Mouse (Mus musculus): ENCODE data around the gene Atg16l1. TPM values are rescaled to one million over a fixed set of nuclear protein-coding genes. Genes with fewer than 3 reads are reported as not detected.

The Atg16l1 gene
- polyA plus RNA-seq, 1 experiment from 2014 or later: 12.8 TPM

DNA sequence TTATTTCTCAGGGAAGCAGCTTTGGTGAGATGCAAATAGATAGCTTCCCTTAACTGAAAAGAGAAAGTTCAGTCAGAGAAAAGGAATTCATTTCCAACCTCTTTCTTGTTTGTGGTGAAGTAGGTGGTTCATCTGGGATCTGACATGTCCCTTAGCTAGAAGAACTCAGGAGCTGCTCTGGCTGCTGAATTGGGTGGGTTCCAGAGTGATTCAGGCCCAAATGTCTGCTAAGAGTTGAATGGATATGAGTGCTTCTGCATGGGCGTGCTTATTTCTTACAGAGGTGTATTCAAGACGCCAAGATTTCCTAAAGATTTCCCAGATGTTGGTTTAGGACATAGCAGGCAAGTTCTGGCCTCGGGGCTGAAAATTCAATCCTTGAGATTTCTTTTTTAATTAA lies 21.5 kb upstream of the Atg16l1 start:
- H3K4me2 ChIP-seq (replicated peaks; ENCODE audit: low read depth): no peak overlapping the region
- no peak for ATAC-seq
- no peaks in the 10 kb centered on the region for H3K27me3 ChIP-seq (replicated peaks; ENCODE audit: control insufficient read depth, insufficient read depth, low read length)
- TF ChIP-seq CTCF (IDR thresholded peaks at IDR 0.05; ENCODE audit: low read depth): no peak
- H3K4me3 ChIP-seq (ENCODE audit: low read depth, low read length): no peak overlapping the region
- WGBS: 76% methylated on average over 3 of the region's 3 CpGs
- no peak overlapping the region for H3K27ac ChIP-seq (ENCODE audit: low read depth, low read length)
- no peaks in the 10 kb centered on the region for H3K4me1 ChIP-seq (replicated peaks; ENCODE audit: control insufficient read depth, insufficient read depth, low read length)
- H3K36me3 ChIP-seq (ENCODE audit: control insufficient read depth, insufficient read depth): no peaks in the 10 kb centered on the region
- no peak overlapping the region for H3K9ac ChIP-seq (ENCODE audit: low read depth, low read length)
- no peaks in the 10 kb centered on the region for H3K9me3 ChIP-seq (ENCODE audit: control insufficient read depth)

DNA sequence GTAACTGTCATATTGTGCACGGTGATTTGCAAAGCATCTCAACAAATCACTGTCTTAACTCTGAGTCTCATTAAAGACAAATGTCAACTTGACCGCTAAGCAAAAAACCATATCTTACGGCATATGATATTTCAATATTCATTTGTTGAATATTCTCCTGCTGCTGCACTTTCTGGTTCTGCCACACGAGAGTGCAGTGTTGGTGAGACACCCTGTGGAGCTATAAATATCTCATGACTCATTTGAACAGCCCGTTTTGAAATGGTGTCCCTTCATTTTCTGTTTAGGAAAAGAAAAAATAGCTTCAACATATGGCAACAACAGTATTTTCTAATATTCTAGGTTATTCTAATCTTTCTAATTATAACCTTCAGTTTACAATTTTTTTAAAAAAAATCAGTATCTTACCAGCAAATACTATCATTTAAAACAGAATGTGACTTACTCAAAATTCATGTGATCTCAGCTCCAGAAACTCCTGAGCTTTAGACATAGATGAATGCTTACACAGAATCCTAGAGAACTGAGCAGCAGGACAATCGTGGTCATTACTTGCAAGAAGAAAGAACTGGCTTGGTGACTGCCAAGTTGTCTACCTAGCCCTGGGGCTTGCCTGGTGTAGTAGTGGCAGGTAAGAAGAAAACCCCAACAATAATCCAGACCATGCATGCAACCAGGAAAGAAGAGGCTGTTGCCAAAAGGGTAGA lies 14.9 kb upstream of the Atg16l1 start:
- H3K9ac ChIP-seq (ENCODE audit: low read depth, low read length): no peak overlapping the region
- no peak overlapping the region for H3K27ac ChIP-seq (ENCODE audit: low read depth, low read length)
- TF ChIP-seq CTCF (IDR thresholded peaks at IDR 0.05; ENCODE audit: low read depth): no peak
- no peaks in the 10 kb centered on the region for H3K36me3 ChIP-seq (ENCODE audit: control insufficient read depth, insufficient read depth)
- H3K4me2 ChIP-seq (replicated peaks; ENCODE audit: low read depth): no peak overlapping the region
- 65% methylated on average over 6 of the region's 6 CpGs for whole genome bisulfite sequencing
- no peaks in the 10 kb centered on the region for H3K27me3 ChIP-seq (replicated peaks; ENCODE audit: control insufficient read depth, insufficient read depth, low read length)
- no peak for ATAC-seq
- H3K9me3 ChIP-seq (ENCODE audit: control insufficient read depth): no peaks in the 10 kb centered on the region
- H3K4me1 ChIP-seq (replicated peaks; ENCODE audit: control insufficient read depth, insufficient read depth, low read length): no peaks in the 10 kb centered on the region
- H3K4me3 ChIP-seq (ENCODE audit: low read depth, low read length): no peak overlapping the region

DNA sequence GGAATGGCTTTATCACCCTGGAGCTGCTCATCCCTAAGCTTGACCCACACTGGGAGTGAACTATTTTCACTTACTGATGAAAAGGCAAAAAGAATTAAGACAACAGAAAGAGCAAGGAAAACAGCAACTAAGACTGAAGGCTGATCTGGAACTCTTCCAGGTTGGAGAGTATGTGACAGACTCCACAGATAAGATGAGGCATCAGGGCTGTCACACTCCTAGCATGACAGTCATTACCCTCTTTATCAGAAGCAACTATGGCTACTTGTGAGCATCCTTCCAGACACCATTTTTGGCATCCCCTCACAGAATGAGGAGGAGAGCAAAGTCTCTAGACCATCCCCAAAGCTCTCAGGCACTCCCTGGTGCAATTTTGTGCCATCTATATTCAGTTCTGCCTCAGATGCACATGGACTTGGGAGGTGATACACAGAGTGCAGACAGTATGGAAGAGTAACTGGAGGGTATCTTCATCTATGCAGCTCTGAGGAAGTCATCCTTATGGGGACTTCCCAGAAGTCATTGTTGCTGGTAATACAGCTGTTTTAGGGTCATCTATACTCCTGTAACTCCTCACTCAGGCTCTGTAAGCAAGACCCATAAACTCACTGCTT lies 6.2 kb upstream of the Atg16l1 start:
- Histone ChIP-seq H3K4me2 (replicated peaks; ENCODE audit: low read depth) (no peak overlapping the region), H3K27me3 (replicated peaks; ENCODE audit: control insufficient read depth, insufficient read depth, low read length) (no peaks in the 10 kb centered on the region; the same call in 1 of the 2 replicates), H3K36me3 (ENCODE audit: control insufficient read depth, insufficient read depth) (no peaks in the 10 kb centered on the region), H3K4me3 (ENCODE audit: low read depth, low read length) (no peak overlapping the region), H3K9me3 (ENCODE audit: control insufficient read depth) (no peaks in the 10 kb centered on the region), H3K9ac (ENCODE audit: low read depth, low read length) (no peak overlapping the region), H3K27ac (ENCODE audit: low read depth, low read length) (no peak overlapping the region), H3K4me1 (replicated peaks; ENCODE audit: control insufficient read depth, insufficient read depth, low read length) (no peaks in the 10 kb centered on the region)
- ATAC-seq: no peak
- no peak for TF ChIP-seq CTCF (IDR thresholded peaks at IDR 0.05; ENCODE audit: low read depth)

DNA sequence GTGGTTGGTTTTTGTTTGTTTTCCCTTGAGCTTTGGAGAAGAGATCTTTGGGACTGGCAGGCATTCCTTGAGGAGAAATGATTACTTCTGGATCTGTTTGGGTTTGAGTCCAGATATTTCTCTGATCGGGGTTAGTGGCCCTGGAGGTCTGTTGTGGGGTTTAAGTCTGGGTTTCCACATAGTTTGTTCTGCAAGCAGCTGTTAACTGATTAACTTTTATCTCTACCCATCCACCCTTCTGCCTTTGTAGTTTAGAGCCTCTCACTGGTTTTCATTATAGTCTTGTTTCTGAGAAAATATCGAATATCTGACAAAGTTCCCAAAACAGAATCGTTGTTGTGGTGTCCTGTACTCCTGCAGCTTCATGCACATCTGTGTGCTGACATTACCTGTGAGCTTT lies 8.2 kb downstream of the Atg16l1 start:
- Histone ChIP-seq H3K4me2 (replicated peaks; ENCODE audit: low read depth) (no peak overlapping the region), H3K9ac (ENCODE audit: low read depth, low read length) (no peak overlapping the region), H3K4me3 (ENCODE audit: low read depth, low read length) (no peak overlapping the region), H3K4me1 (replicated peaks; ENCODE audit: control insufficient read depth, insufficient read depth, low read length) (no peaks in the 10 kb centered on the region), H3K36me3 (ENCODE audit: control insufficient read depth, insufficient read depth) (peaks cover 73% of the 10 kb centered on the region), H3K9me3 (ENCODE audit: control insufficient read depth) (no peaks in the 10 kb centered on the region), H3K27me3 (replicated peaks; ENCODE audit: control insufficient read depth, insufficient read depth, low read length) (no peaks in the 10 kb centered on the region), H3K27ac (ENCODE audit: low read depth, low read length) (no peak overlapping the region)
- WGBS: 81% methylated on average over 3 of the region's 3 CpGs
- ATAC-seq: no peak
- TF ChIP-seq CTCF (IDR thresholded peaks at IDR 0.05; ENCODE audit: low read depth): no peak

DNA sequence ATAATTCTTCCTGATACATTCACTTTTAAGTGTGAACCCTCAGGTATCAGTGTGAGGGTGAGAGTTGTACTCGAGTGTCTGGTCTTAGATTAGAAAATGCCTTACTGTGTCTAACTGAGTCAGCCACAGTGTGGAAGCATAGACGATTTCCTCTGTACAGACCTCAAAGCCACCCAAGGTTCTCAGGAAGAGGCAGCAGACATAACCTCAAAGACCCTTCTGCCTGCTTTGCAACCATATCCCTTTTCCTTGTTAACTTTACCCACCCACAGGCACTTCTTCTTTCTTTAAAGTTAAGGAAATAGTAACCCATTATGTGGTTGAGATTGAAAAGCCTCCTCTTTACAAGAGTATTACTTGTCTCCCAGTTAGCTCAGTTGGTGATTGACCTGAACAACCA lies 10.1 kb downstream of the Atg16l1 start:
- H3K27ac ChIP-seq (ENCODE audit: low read depth, low read length): no peak overlapping the region
- peaks cover 67% of the 10 kb centered on the region for H3K36me3 ChIP-seq (ENCODE audit: control insufficient read depth, insufficient read depth)
- no peak for ATAC-seq
- no peaks in the 10 kb centered on the region for H3K27me3 ChIP-seq (replicated peaks; ENCODE audit: control insufficient read depth, insufficient read depth, low read length)
- no peak overlapping the region for H3K4me3 ChIP-seq (ENCODE audit: low read depth, low read length)
- no peaks in the 10 kb centered on the region for H3K4me1 ChIP-seq (replicated peaks; ENCODE audit: control insufficient read depth, insufficient read depth, low read length)
- no peak for TF ChIP-seq CTCF (IDR thresholded peaks at IDR 0.05; ENCODE audit: low read depth)
- no peak overlapping the region for H3K4me2 ChIP-seq (replicated peaks; ENCODE audit: low read depth)
- WGBS: 86% methylated on average over 2 of the region's 2 CpGs
- no peak overlapping the region for H3K9ac ChIP-seq (ENCODE audit: low read depth, low read length)
- H3K9me3 ChIP-seq (ENCODE audit: control insufficient read depth): no peaks in the 10 kb centered on the region

DNA sequence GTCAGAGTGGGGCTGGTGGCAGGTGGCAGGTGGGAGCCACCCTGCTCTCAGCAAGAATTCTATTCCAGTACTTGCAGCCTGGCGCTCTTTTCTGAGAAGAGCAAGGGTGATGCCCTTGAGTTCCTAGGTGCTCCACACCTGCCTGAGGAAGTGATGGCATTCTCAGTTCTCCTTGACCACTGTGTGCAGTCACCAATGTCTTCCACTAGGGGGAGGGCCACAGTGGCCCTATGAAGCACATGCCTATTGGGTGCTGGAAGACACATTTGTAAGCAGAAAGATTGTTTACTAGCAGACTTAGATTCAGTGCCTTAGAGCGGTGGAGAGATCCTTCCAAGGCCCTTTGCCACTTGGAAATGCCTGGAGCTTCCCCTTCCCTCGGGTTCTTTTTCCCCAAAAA lies 10.6 kb downstream of the Atg16l1 start:
- peak; percentile 80 for TF ChIP-seq CTCF (IDR thresholded peaks at IDR 0.05; ENCODE audit: low read depth)
- Histone ChIP-seq H3K27me3 (replicated peaks; ENCODE audit: control insufficient read depth, insufficient read depth, low read length) (no peaks in the 10 kb centered on the region), H3K36me3 (ENCODE audit: control insufficient read depth, insufficient read depth) (peaks cover 72% of the 10 kb centered on the region), H3K4me3 (ENCODE audit: low read depth, low read length) (no peak overlapping the region), H3K4me2 (replicated peaks; ENCODE audit: low read depth) (no peak overlapping the region), H3K27ac (ENCODE audit: low read depth, low read length) (no peak overlapping the region), H3K4me1 (replicated peaks; ENCODE audit: control insufficient read depth, insufficient read depth, low read length) (no peaks in the 10 kb centered on the region), H3K9me3 (ENCODE audit: control insufficient read depth) (no peaks in the 10 kb centered on the region), H3K9ac (ENCODE audit: low read depth, low read length) (no peak overlapping the region)
- 80% methylated on average over 3 of the region's 3 CpGs for WGBS
- peak; percentile 38; the same call in 1 of the 2 replicates for ATAC-seq

All from intestine, postnatal 0 days (tissue).